Mouse (Mus musculus): ENCODE measurements at regions not wholly inside any gene's neighbourhood (a gene's known extent, or its start where the extent isn't known, plus 50 kb on each side); places are given as distances from the start of the nearest gene placed in this dataset.
"Not testable (repeated sequence)": the region's sequence is repeated elsewhere in the genome, so short reads cannot be mapped to it uniquely, and the experiment has no call there.

GRCm38 (mm10) chr10:43672490-43672889, 94.4 kb downstream of the Cd24a start:
- no peak for DNase-seq

DNA sequence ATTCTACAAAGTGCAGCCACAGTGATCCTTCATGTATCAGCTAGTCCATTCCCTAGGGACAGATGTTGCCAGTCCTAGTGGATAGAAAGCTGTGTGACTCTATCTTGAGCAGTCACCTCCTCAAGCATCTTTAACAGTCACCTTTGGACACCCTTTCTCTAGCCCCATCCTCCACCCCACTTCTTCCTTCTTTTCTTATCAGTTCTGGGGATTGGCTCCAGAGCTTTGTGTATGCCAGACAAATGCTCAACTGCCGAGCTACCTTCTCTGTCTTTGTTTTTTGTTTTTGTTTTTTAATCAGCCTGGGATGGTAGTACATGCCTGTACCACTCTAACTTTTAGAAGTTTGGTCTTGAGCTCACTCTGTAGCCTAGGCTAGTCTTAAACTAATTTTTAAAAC, 96.7 kb downstream of the Cd24a start:
- no peak for DNase-seq

DNA sequence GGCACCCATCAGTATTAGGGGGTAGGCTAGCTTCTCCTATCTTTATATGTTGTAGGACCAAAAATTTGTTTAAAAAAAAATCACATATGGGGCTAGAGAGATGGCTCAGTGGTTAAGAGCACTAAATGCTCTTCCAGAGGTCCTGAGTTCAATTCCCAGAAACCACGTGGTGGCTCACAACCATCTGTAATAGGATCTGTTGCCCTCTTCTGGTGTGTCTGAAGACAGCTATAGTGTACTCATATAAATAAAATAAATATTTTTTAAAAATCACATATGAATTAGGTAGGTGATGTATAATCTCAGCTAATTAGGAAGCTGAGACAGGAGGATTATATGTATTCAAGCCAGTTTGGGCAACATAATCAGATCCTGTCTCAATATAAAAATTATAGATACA, 97.4 kb downstream of the Cd24a start:
- not testable (repeated sequence) for DNase-seq

DNA sequence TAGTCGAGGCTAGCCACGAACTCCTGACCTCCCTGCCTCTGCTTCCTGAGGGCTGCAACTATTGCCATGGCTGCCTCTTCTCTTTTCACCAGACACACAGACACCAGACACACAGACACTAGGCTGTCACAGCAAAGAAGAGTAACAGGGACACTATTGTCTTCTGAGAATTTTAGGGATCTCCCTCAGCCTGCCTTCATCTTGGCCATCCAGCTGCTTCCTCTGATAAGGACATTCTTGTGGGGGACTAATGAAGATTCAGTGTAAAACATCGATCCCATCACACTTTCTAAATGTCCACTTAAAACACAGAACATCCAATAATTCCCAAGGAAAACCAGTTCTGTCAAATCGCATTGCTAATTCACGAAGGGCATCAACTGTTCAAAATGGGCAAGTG, 98.2 kb downstream of the Cd24a start:
- no peak for DNase-seq

GRCm38 (mm10) chr10:43684247-43685033, 106.4 kb downstream of the Cd24a start:
- peak; percentile 32 to 46 for DNase-seq

DNA sequence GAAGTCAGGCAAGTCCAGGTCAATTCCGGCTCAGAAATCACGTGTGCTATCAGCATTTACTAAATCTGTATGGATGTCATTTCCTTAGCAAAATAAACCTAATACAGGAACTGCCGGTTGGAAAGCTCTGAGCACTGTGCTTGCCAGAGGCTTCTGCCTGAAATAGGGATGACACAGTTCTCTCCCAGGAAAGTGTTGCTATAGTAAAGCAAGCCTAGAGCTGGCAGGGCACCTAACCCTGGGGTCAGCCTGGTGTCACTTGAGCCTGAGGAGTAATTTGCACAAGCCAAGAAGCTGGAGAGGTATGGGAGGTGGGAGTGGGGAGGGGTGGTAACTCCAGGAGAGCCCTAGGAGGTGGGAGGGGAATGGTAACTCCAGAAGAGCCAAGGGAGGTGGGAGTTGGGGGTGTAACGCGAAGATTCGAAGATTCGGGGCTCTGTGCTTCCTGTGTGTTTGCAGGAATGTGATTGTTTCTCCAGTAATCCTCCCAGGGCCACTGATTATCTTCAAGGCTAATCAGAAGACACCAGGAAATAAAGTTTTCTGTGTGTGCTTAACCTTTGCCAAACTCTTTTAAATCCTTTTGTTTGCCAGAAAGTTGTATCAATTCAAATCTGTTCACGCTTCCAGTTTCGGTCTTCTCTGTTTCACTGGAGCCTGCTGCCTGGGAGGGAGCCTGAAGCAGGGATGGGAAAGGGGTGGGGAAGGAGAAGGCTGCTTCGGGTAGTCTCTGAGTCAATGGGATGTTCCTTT, 111.3 kb downstream of the Cd24a start:
- DNase-seq: peak; percentile 22 to 27

DNA sequence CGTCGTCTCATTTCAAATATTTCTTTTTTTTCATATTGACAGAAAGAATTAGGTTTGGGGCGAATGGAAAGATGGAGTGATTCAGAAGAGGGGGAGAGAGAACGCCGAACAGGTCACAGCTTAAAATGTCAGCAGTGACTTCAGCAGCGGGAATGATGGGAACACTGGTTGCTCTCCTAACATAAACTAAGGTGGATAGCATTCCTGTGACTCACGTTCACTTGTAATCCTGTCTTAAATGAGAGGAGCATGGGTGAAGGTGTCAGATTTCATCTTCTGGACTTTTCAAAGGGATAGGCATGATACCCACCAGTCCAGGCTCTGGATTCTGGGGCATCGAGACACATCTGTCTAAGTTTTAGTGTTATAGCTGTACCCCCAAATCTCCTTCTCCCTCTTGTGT, 111.8 kb downstream of the Cd24a start:
- no peak for DNase-seq

DNA sequence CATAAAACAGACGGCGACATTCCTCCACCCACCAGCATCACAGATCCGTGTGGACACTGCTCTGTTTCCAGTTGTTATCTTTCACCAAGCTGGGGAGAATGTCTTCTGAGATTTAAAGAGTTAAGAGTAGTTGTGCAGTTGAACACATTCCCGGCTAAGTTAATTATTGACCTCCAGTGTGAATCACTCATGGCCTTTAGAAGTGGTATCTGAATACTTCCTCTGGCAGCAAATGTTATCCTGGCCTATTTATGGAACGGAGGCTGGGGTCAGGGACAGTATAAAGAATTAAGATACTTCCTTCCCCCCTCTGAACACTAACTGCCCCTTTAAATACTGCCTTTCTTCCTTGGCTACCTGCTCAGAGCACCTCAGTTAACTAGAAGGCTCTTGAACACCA, 115.9 kb downstream of the Cd24a start:
- peak; percentile 23 to 67 for DNase-seq

- no peak for DNase-seq
Observed at GRCm38 (mm10) chr10:43694508-43694907, 116.4 kb downstream of the Cd24a start.

- peak in 1 of 2 experiments; percentile 26 for DNase-seq
Observed at GRCm38 (mm10) chr10:43695470-43695869, 117.4 kb downstream of the Cd24a start.

DNA sequence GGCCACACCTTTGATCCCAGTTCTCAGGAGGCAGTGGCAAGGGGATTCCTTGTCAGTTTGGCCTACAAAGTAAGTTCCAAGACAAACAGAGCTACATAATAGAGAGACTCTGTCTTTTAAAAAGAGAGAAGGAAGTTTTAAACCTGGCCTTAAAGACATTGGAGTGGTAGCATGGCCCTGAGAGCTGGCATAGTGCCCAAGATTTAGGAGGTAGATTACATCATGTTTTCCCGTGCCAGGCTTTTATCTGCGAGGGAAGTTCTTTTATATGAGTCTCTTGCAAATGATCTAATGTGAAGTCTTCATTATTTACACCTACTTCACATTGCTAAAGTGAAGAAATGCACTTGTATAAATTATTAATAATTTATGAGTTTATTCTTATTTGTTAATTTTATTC, 119.8 kb downstream of the Cd24a start:
- peak in 1 of 2 experiments; percentile 24 for DNase-seq

DNA sequence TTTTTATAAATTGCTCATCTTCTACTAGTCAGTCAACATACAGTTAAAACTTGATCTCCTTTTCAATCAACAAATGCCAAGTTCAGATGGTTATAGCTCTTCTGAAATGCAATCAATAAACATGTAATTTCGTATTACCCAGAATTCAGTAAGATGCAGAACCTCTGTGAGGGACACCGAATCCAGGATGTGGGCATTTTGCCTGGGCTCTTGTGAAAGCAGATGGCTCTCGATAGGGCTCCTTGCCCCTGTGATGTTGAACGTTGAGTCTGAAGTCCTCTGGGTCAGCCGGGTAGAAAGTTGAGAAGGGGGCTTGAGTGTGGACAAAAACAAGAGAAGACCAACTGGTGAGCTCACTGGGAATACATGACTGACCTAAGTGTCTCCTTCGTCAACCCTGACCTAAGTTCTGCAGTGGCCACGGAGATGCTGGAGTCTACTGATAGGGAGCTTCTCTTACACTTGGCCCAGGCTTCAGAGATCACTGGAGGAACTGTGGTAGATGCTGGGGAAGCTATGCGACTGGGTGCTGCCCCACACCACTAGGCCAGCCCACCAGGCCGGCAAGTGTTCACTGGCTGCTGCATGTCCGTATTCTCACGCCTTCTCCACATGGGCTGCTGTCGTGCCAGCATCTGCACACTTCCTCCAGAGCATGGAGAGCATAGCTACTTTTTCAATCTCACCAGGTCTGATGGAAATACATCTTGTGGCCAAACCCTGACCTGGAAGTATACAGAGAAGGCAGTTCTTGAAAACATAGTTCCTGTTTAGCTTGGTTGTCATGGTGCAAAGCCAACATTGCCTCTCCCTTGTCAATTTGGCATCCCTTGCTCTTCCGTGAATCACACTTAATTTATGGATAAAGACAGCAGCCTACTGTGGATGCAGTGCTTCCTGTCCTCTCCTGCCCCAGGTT, 122.5 kb downstream of the Cd24a start:
- no peak for DNase-seq

- no peak for DNase-seq
Observed at GRCm38 (mm10) chr10:43702895-43703294, 124.8 kb downstream of the Cd24a start.

DNA sequence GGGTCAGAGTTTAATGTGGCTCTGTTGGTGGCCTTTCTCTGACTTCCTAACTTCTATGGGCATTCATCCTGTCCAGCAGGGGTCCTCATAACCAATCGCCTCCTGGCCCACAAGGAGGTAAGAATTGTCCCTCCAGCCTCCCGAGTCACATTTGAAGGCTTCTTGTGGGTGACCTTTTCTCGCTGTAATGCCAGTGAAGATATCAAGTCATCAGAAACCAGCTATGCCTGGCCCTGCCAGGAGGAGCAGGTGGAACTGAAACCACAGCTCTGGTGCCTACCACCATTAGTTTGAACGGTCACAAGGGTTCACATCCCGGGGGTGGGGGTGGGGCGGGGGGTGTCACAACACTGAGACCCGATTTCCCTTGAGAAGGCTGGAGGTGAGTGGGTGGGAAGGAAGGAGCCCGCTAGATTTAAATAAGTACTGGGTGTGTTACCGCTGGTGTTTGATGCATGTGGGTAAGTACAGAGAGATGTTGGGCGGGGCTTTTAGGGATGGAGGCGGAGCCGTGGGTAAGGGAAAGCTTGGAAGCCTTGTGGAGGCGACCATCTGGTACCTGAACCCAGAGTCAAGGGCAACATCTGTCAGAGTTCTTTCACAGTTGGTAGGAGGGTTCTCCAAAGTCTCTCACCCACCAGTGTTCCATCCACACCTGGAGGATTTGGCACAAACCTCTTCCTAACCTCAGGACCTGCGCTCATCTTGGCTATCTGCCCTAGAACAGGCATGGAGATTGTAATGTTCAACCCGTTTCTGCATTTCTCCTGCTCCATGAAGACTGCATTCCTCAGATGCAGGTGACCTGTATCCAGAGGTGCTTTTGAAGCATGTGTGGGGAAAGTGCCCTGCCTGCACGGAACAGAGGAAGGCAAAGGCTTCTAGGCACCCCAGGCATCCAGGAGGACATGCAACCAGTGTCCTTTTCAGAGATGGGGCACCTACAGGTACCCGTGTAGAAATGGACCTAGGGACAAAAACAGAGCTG, 128.2 kb downstream of the Cd24a start:
- peak; percentile 35 to 38 for DNase-seq

DNA sequence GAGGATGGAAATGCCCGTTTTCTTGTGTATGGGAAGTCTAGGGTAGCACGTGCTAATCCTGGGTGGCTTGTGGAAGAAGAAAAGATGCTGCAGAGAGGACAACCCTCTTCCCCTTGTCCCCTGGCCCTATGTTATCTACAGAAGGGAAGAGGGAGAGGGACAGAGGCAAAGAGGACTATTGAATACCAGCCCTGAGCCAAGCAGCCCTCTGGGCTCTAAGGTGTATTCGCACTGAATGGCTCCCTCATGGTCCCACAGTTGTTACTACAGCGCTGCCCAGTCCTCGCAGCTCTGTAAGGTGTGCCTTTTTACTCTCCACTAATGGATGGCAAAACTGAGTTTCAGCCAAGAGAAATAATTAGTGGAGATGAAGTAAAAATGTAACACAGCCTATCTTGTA, 128.9 kb downstream of the Cd24a start:
- DNase-seq: no peak

- peak; percentile 38 to 70 for DNase-seq
Observed at GRCm38 (mm10) chr10:43707821-43708373, 129.8 kb downstream of the Cd24a start.

DNA sequence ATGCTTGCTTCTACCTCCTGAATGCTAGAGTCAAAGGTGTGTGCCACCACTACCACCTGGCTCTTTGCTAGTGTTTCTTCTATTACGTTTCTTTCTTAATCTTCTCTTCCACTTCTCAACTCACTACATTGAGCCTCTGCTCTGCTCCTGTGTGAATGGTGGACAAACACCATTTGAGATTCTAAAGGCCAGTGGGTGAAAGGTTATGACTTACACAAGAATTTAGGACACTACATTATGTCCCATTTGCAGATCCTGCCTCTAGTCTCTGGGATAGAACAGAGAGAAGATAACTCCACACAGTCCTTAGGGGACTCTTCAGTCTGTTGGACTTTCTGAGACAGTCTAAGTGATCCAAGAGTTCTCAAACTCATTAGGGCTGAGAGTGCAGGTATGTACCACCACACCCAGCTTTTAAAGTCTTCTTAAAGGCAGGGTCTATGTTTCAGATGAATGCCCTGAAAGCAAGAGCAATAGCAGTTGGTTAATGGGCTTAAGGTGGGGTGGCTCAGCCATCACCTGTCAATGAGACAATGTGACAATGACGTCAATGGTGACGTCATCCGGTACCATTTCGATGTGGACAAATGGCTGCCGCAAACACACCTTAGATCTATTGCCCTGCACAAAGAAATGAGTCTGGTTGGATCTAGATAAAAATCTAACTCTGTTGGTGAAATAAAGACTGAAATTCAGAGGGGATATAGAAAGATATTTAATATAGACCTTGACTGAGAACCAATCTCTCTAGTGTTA, 131.4 kb downstream of the Cd24a start:
- DNase-seq: no peak

DNA sequence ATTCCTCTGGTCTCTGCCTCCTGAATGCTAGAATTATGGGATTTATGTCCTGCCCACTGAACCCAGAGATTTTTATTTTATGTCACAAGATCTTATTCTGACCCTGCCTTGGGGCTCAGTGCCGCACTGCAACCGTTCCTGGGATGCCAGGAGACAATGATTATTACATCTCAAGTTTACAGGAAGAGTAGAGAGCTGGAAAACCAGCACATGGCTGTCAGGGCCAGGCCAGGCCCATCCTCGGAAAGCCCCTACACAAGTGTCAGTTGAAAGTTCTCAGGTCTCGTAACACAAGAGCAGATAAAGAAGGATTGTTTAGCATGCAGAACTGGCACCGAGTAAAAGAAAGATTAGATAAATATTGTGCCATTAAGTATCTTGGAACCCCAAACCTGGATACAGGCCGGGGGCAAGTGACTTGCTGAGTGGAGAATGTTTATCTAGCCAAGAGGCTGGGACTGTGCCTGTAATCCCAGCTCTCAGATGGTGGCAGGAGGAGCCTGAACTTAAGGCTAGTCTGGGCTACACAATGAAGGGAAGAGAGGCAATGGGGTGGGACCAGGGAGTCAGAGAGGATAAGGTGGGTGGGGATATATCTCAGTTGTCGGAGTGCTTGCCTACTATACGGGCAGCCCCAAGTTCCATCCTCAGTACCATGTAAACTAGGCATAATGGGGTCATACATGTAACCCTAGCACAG, 132.3 kb downstream of the Cd24a start:
- DNase-seq: no peak

GRCm38 (mm10) chr10:43710886-43711256, 132.8 kb downstream of the Cd24a start:
- no peak for DNase-seq

GRCm38 (mm10) chr10:43712657-43713056, 134.6 kb downstream of the Cd24a start:
- no peak for DNase-seq

Data from kidney, postnatal 36 days (tissue).